Mouse (Mus musculus): ENCODE data around the gene Tdrd6. TPM values are rescaled to one million over a fixed set of nuclear protein-coding genes. Genes with fewer than 3 reads are reported as not detected.

Gene Tdrd6
- polyA plus RNA-seq, 1 experiment from 2014 or later, result 0.66 TPM

DNA sequence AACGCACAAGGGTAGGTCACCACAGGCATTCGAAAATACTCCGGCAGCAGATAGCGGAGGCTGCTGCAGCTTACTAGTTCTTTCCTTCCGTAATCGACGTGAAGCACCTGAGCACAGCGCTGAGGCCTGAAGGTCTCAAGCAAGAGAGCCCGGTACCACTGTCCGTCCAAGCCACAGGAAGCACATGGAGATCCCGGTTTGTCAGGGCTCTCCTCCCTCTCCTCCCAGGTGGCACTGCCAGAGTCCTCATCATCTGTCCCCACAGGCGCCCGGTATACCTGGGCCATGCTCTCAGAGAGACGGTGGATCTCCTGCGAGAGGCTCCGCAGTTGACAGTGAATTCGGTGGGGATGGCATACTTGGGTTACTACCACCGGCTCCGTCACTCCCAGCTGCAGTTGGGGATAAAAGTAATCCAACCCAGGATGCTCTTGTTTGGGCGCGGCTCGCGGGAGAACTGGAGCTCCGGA, 1.0 kb downstream of the Tdrd6 start:
- Histone ChIP-seq H3K9me3 (ENCODE audit: control insufficient read depth, low read length) (peaks cover 4% of the 10 kb centered on the region; the same call in 1 of the 2 replicates), H3K9ac (replicated peaks; ENCODE audit: low read depth, low read length) (peak overlapping the region; percentile 60; the same call in 1 of the 2 replicates), H3K27me3 (replicated peaks; ENCODE audit: control insufficient read depth, insufficient read depth, low read length) (peaks cover 16% of the 10 kb centered on the region), H3K4me1 (replicated peaks; ENCODE audit: control insufficient read depth, insufficient read depth, low read length) (peaks cover 14% of the 10 kb centered on the region), H3K36me3 (ENCODE audit: control insufficient read depth, insufficient read depth) (no peaks in the 10 kb centered on the region), H3K4me2 (ENCODE audit: low read length) (peak overlapping the region; percentile 90), H3K4me3 (replicated peaks; ENCODE audit: low read length) (peak overlapping the region; percentile 51), H3K27ac (ENCODE audit: low read length) (no peak overlapping the region)
- 0 out of 2 replicates have a peak, but pooled peaks have one; percentile 16 for ATAC-seq
- WGBS, result 21% methylated on average over 24 of the region's 24 CpGs

DNA sequence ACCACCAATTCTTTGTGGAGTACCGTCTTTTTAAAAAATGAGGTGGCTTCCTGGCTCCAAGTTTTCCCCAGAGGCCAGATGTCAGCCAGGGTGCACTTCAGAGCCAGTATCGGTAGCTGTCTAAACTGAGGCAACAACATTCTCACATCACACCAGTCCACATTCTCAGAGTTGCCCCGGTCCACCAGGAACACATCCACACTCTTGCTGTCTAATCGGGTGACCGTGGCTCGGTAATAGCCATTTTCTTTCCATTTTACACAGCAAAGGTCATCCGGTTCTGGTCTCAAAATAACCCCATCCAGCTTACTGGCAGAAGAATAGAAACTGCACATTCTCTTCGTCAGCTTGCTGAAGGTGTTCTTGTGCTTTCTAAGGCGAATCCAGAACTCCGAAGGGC, 1.9 kb downstream of the Tdrd6 start:
- Histone ChIP-seq H3K36me3 (ENCODE audit: control insufficient read depth, insufficient read depth) (no peaks in the 10 kb centered on the region), H3K4me3 (replicated peaks; ENCODE audit: low read length) (no peak overlapping the region), H3K27ac (ENCODE audit: low read length) (no peak overlapping the region), H3K4me2 (ENCODE audit: low read length) (no peak overlapping the region), H3K4me1 (replicated peaks; ENCODE audit: control insufficient read depth, insufficient read depth, low read length) (peaks cover 14% of the 10 kb centered on the region), H3K27me3 (replicated peaks; ENCODE audit: control insufficient read depth, insufficient read depth, low read length) (peaks cover 16% of the 10 kb centered on the region), H3K9ac (replicated peaks; ENCODE audit: low read depth, low read length) (no peak overlapping the region), H3K9me3 (ENCODE audit: control insufficient read depth, low read length) (peaks cover 4% of the 10 kb centered on the region; the same call in 1 of the 2 replicates)
- ATAC-seq, result no peak
- 91% methylated on average over 10 of the region's 10 CpGs for WGBS

DNA sequence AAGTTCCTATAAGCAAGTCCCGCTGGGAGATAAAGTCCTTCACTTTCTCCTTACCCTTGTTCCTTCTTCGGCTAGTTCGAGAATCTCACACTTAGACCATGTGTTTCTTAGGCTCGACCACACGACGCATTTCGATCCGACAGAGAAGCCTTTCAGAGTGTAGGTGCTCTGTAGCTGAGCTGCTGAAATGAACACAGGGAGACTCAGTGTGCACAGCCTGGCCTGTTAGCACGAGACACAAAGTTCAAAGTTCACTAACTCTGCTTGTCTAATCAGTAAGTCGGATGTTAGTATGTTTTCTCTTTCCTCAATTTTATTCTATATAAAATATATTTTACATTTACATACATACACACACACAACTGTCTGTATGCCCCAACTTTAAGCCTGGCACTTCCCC, 8.0 kb downstream of the Tdrd6 start:
- WGBS, result 92% methylated on average over 10 of the region's 10 CpGs
- ATAC-seq, result no peak
- Histone ChIP-seq H3K27ac (ENCODE audit: low read length) (no peak overlapping the region), H3K9me3 (ENCODE audit: control insufficient read depth, low read length) (no peaks in the 10 kb centered on the region; the same call in 1 of the 2 replicates), H3K4me3 (replicated peaks; ENCODE audit: low read length) (no peak overlapping the region), H3K27me3 (replicated peaks; ENCODE audit: control insufficient read depth, insufficient read depth, low read length) (no peaks in the 10 kb centered on the region), H3K4me1 (replicated peaks; ENCODE audit: control insufficient read depth, insufficient read depth, low read length) (no peaks in the 10 kb centered on the region), H3K36me3 (ENCODE audit: control insufficient read depth, insufficient read depth) (no peaks in the 10 kb centered on the region), H3K4me2 (ENCODE audit: low read length) (no peak overlapping the region), H3K9ac (replicated peaks; ENCODE audit: low read depth, low read length) (no peak overlapping the region)

DNA sequence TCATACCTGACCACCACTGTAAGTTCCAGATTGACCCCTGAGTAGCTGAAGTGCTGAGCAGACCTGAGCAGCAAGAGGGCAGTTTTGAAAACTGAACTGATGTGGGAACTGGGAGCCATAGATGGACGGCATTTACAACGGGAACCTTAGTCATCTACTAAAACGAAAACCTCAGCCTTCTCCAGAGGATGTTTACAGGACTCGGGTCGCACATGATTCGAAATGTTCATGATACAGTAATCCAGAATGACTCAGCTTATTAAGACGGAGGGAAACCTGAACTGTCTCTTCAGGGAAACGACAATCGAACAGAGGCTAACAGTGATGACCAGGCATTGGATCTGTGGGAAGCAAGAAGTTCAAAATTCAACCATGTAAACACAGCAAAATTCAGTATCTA, 10.9 kb downstream of the Tdrd6 start:
- no peaks in the 10 kb centered on the region for H3K27me3 ChIP-seq (replicated peaks; ENCODE audit: control insufficient read depth, insufficient read depth, low read length)
- H3K9me3 ChIP-seq (ENCODE audit: control insufficient read depth, low read length), result no peaks in the 10 kb centered on the region
- no peaks in the 10 kb centered on the region for H3K36me3 ChIP-seq (ENCODE audit: control insufficient read depth, insufficient read depth)
- 92% methylated on average over 9 of the region's 9 CpGs for WGBS
- H3K27ac ChIP-seq (ENCODE audit: low read length), result no peak overlapping the region
- no peak overlapping the region for H3K4me2 ChIP-seq (ENCODE audit: low read length)
- ATAC-seq, result no peak
- H3K4me3 ChIP-seq (replicated peaks; ENCODE audit: low read length), result no peak overlapping the region
- no peak overlapping the region for H3K9ac ChIP-seq (replicated peaks; ENCODE audit: low read depth, low read length)
- H3K4me1 ChIP-seq (replicated peaks; ENCODE audit: control insufficient read depth, insufficient read depth, low read length), result no peaks in the 10 kb centered on the region

DNA sequence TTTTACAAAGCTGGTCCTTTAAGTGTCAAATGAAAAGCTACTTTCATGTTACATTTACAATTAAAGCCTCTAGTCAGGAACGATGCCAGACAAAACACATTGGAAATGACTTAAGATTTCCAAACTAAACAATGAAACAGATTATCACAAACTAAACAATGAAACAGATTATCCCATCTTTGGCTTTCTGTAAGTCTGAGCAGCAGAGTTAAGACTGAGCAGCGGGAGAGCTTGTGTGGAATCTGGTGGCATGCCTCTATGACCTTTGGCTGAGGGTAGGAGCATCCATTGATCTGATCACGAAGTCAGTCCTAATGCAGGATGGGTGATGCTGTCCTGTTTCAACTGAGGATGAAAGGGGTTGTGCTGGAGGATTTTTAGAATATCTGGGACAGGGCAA, 17.9 kb downstream of the Tdrd6 start:
- no peaks in the 10 kb centered on the region for H3K4me1 ChIP-seq (replicated peaks; ENCODE audit: control insufficient read depth, insufficient read depth, low read length)
- 69% methylated on average over 3 of the region's 3 CpGs for WGBS
- no peaks in the 10 kb centered on the region for H3K9me3 ChIP-seq (ENCODE audit: control insufficient read depth, low read length)
- no peak for ATAC-seq
- no peak overlapping the region for H3K4me3 ChIP-seq (replicated peaks; ENCODE audit: low read length)
- no peaks in the 10 kb centered on the region for H3K36me3 ChIP-seq (ENCODE audit: control insufficient read depth, insufficient read depth)
- H3K27me3 ChIP-seq (replicated peaks; ENCODE audit: control insufficient read depth, insufficient read depth, low read length), result no peaks in the 10 kb centered on the region
- H3K27ac ChIP-seq (ENCODE audit: low read length), result no peak overlapping the region
- no peak overlapping the region for H3K9ac ChIP-seq (replicated peaks; ENCODE audit: low read depth, low read length)
- H3K4me2 ChIP-seq (ENCODE audit: low read length), result no peak overlapping the region

DNA sequence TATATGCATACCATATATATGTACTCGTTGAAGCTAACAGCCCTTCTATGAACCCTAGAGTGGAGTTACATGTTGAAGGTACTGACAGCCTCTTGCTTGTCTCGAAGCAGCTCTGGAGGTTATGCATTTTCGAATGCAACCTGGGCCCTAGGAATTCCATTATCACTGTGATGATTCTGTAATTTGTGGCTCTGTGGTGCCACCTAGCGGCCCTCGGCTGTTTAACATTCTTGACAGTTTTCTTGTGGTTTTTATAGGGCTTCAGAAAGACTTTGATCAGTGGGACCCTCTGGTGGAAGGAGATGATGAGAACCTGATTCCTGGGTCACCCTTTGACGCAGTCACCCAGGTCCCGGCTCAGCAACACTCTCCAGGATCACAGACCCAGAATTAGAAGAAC, 18.5 kb downstream of the Tdrd6 start:
- no peak overlapping the region for H3K4me3 ChIP-seq (replicated peaks; ENCODE audit: low read length)
- no peak overlapping the region for H3K27ac ChIP-seq (ENCODE audit: low read length)
- H3K9me3 ChIP-seq (ENCODE audit: control insufficient read depth, low read length), result no peaks in the 10 kb centered on the region
- H3K27me3 ChIP-seq (replicated peaks; ENCODE audit: control insufficient read depth, insufficient read depth, low read length), result no peaks in the 10 kb centered on the region
- ATAC-seq, result peak; percentile 75
- WGBS, result 19% methylated on average over 7 of the region's 7 CpGs
- no peak overlapping the region for H3K9ac ChIP-seq (replicated peaks; ENCODE audit: low read depth, low read length)
- no peaks in the 10 kb centered on the region for H3K36me3 ChIP-seq (ENCODE audit: control insufficient read depth, insufficient read depth)
- H3K4me2 ChIP-seq (ENCODE audit: low read length), result no peak overlapping the region
- no peaks in the 10 kb centered on the region for H3K4me1 ChIP-seq (replicated peaks; ENCODE audit: control insufficient read depth, insufficient read depth, low read length)

DNA sequence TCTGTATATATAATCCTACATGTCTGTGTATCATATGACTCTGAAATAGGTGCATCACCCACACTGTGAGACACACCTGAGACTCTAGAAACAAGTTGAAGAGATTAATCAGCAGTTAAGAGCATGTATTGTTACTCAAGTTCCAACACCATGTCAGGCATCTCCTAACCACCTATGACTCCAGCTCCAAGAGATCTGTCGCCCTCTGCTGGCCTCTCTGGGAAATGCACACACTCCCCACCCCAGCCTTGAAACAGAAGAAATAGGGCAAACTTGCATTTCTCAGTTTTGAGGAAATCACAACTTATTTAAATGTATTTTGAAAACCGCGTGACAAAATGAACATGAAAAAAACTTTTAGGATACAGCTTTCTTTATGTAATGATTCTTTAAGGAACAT, 23.4 kb downstream of the Tdrd6 start:
- ATAC-seq, result no peak
- Histone ChIP-seq H3K4me1 (replicated peaks; ENCODE audit: control insufficient read depth, insufficient read depth, low read length) (no peaks in the 10 kb centered on the region), H3K4me3 (replicated peaks; ENCODE audit: low read length) (no peak overlapping the region), H3K27ac (ENCODE audit: low read length) (no peak overlapping the region), H3K4me2 (ENCODE audit: low read length) (no peak overlapping the region), H3K36me3 (ENCODE audit: control insufficient read depth, insufficient read depth) (no peaks in the 10 kb centered on the region), H3K9ac (replicated peaks; ENCODE audit: low read depth, low read length) (no peak overlapping the region), H3K9me3 (ENCODE audit: control insufficient read depth, low read length) (no peaks in the 10 kb centered on the region), H3K27me3 (replicated peaks; ENCODE audit: control insufficient read depth, insufficient read depth, low read length) (no peaks in the 10 kb centered on the region)
- 11% methylated on average over 3 of the region's 3 CpGs for WGBS

DNA sequence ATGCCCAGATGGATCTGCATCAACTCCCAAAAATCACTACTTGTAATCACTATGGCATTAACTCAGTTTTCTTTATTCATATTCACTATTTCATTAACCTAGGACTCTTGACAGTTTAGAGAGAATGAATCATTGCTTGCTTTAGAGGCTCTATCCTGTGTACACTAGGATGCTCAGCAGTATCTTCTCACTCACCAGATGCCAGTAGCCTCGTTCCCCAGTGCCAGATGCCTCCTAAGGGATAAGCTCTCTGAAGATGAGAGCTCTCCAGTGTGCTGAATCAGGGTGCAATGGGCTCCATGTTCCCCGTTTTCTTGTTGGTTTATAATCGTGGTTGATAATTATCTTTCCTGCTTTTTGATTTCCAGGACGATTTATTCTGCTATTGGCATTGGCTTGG, 31.4 kb downstream of the Tdrd6 start:
- Histone ChIP-seq H3K4me3 (replicated peaks; ENCODE audit: low read length) (no peak overlapping the region), H3K27ac (ENCODE audit: low read length) (no peak overlapping the region), H3K4me2 (ENCODE audit: low read length) (no peak overlapping the region), H3K36me3 (ENCODE audit: control insufficient read depth, insufficient read depth) (no peaks in the 10 kb centered on the region), H3K9ac (replicated peaks; ENCODE audit: low read depth, low read length) (no peak overlapping the region), H3K4me1 (replicated peaks; ENCODE audit: control insufficient read depth, insufficient read depth, low read length) (no peaks in the 10 kb centered on the region), H3K9me3 (ENCODE audit: control insufficient read depth, low read length) (no peaks in the 10 kb centered on the region), H3K27me3 (replicated peaks; ENCODE audit: control insufficient read depth, insufficient read depth, low read length) (no peaks in the 10 kb centered on the region)
- ATAC-seq, result no peak
- WGBS, result 73% methylated on average over 4 of the region's 4 CpGs

DNA sequence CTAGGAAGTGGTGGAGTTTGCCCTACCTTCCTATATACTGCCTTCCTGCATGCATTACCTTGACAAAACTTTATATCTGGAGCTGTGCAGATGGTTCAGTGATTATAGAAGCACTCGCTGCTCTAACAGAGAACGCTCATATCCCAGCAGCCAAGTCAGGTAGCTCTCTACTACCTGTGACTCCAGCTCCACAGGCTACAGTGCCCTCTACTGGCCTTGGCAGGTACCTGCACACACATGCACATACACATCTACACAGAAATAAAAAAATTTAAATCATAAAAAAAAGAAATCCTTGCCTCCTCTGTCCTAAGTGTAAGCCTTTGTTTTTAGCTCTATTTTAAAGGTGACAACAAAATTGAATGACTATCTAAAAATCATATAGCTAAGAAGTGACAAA, 32.4 kb downstream of the Tdrd6 start:
- ATAC-seq, result no peak

More for the DNA sequence above, 32.4 kb downstream of the Tdrd6 start:
- WGBS, result 98% methylated on average over 2 of the region's 2 CpGs
- Histone ChIP-seq H3K27ac (ENCODE audit: low read length) (no peak overlapping the region), H3K4me2 (ENCODE audit: low read length) (no peak overlapping the region), H3K9me3 (ENCODE audit: control insufficient read depth, low read length) (no peaks in the 10 kb centered on the region), H3K9ac (replicated peaks; ENCODE audit: low read depth, low read length) (no peak overlapping the region), H3K4me3 (replicated peaks; ENCODE audit: low read length) (no peak overlapping the region), H3K36me3 (ENCODE audit: control insufficient read depth, insufficient read depth) (no peaks in the 10 kb centered on the region), H3K27me3 (replicated peaks; ENCODE audit: control insufficient read depth, insufficient read depth, low read length) (no peaks in the 10 kb centered on the region), H3K4me1 (replicated peaks; ENCODE audit: control insufficient read depth, insufficient read depth, low read length) (no peaks in the 10 kb centered on the region)

Data from forebrain, embryonic 16.5 days (tissue).